Mouse (Mus musculus): Measurements from ENCODE around the gene Gm45337. TPM values are rescaled to one million over a fixed set of nuclear protein-coding genes. Genes with fewer than 3 reads are reported as not detected.
A peak's percentile ranks its signal among the peaks of the same experiment; 100 is the strongest.

Gm45337 gene
- total RNA-seq, 4 experiments from 2014 or later = not detected

GRCm38 (mm10) chr7:142104747-142105146 is 39.7 kb downstream of the Gm45337 start:
- no peak for DNase-seq (ENCODE audit: low spot score in 2 of 2)

- peak; percentile 51 to 75 for DNase-seq (ENCODE audit: low spot score in 2 of 2)
Observed at GRCm38 (mm10) chr7:142097776-142098175, 46.6 kb downstream of the Gm45337 start.

GRCm38 (mm10) chr7:142096701-142097100 is 47.7 kb downstream of the Gm45337 start:
- no peak for DNase-seq (ENCODE audit: low spot score in 2 of 2)

- peak; percentile 84 to 87 for DNase-seq (ENCODE audit: low spot score in 2 of 2)
Observed at GRCm38 (mm10) chr7:142095183-142095931, 49.0 kb downstream of the Gm45337 start, which contains the start of gene Dusp8. Gene Dusp8, minus strand, starts transcription at chr7:142095843.

GRCm38 (mm10) chr7:142094301-142095143 is 49.9 kb downstream of the Gm45337 start:
- DNase-seq (ENCODE audit: low spot score in 2 of 2) = no peak

- no peak for DNase-seq (ENCODE audit: low spot score in 2 of 2)
Observed at GRCm38 (mm10) chr7:142093696-142094240, 50.6 kb downstream of the Gm45337 start.

Other genes starting within 250 kb of the Gm45337 start
- gene Tollip, start 226.1 kb downstream of the Gm45337 start, total RNA-seq (2022) = 10 to 100 TPM; 34.6 to 38.3 (median 34.9) TPM
- under 1 TPM in 1 of 4 experiments, not detected in 3; 0.10 TPM for gene Brsk2, start 194.9 kb downstream of the Gm45337 start, total RNA-seq (2022)
- 10 to 100 TPM; 53.3 to 58.5 (median 55.9) TPM for gene Mob2, start 83.5 kb downstream of the Gm45337 start, total RNA-seq (2022)
- 10 to 100 TPM; 20.5 to 33.4 (median 27.6) TPM for gene Dusp8, start 48.8 kb downstream of the Gm45337 start, total RNA-seq (2022)
- not detected for gene Gm45618, start 23.9 kb downstream of the Gm45337 start, total RNA-seq (2022)
- not detected for gene Gm39115, start 8.6 kb downstream of the Gm45337 start, total RNA-seq (2022)
- not detected for gene Gm29735, start 12.5 kb upstream of the Gm45337 start, total RNA-seq (2022)
- gene Gm4553, start 21.1 kb upstream of the Gm45337 start, total RNA-seq (2022) = not detected
- gene Krtap5-2, start 31.4 kb upstream of the Gm45337 start, total RNA-seq (2022) = not detected
- not detected for gene Gm10153, start 45.8 kb upstream of the Gm45337 start, total RNA-seq (2022)
- not detected for gene Krtap5-3, start 56.8 kb upstream of the Gm45337 start, total RNA-seq (2022)
- not detected for gene Gm7579, start 67.3 kb upstream of the Gm45337 start, total RNA-seq (2022)
- not detected for gene Krtap5-5, start 85.4 kb upstream of the Gm45337 start, total RNA-seq (2022)
- gene Gm40460, start 96.5 kb upstream of the Gm45337 start, total RNA-seq (2022) = not detected
- gene Gm2431, start 113.7 kb upstream of the Gm45337 start, total RNA-seq (2022) = not detected
- gene Gm4559, start 129.8 kb upstream of the Gm45337 start, total RNA-seq (2022) = not detected
- not detected for gene Krtap5-1, start 152.5 kb upstream of the Gm45337 start, total RNA-seq (2022)
- not detected for gene Krtap5-4, start 158.9 kb upstream of the Gm45337 start, total RNA-seq (2022)
- gene Ifitm10, start 229.1 kb upstream of the Gm45337 start, total RNA-seq (2022) = 1 to 10 TPM; 1.6 to 2.4 (median 2.1) TPM
- 1 to 10 TPM; 1.7 to 8.5 (median 4.8) TPM for gene Gm49369, start 238.1 kb upstream of the Gm45337 start, total RNA-seq (2022)
- 100 to 1,000 TPM; 443 to 485 (median 471) TPM for gene Ctsd, start 243.4 kb upstream of the Gm45337 start, total RNA-seq (2022)

All from gastrocnemius, adult 8-10 months (tissue).